Mouse (Mus musculus): Measurements from ENCODE around the gene Pstk. TPM values are rescaled to one million over a fixed set of nuclear protein-coding genes. Genes with fewer than 3 reads are reported as not detected.
A peak's percentile ranks its signal among the peaks of the same experiment; 100 is the strongest.

Gene Pstk
- 30.5 and 32.7 TPM in 2 replicates for polyA plus RNA-seq (2015; fragmentation: Nextera tagmentation; extraction: Ambion mirVana)

DNA sequence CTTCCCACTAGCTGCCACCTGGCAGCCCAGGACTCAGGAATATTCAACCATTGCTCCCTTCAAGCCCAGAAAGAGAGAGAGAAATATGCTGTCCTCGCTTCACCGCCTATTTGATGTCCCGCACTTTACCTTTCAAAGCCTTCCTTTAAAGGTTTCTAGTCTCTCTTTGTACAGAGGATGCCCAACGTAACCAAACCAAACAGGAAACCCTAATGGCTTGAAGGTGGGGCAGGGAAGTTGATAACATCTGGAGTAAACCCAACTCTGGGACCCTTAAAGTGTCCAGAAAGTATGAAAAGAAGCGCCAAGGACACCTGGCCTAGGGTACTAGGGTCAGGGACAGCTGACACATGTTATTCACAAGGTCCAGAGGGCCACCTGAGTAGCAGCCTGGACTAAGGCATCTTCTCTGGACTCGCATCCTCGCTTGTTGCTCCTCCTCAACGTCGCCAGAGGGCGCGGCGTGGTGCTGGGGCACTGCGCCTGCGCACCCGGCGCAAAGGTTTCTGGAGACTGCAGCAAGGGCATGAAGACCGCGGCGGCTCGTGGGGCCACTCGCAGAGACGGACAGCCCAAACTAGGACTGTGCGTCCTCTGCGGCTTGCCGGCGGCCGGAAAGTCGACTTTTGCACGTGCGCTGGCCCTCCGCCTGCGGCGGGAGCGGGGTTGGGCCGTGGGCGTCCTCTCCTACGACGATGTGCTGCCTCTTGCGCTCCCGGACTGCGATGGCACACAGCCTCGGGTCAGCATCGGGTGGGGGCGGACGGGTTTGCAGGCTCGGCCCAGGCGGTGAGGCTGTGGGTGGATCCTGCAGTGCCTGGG, at the start of gene Pstk:
Pstk (plus strand) TSS at position 494 of the 822 bp plus-strand sequence.
- peak within 1 kb of the TSS; percentile 56 for H3K9ac ChIP-seq (replicated peaks; ENCODE audit: low read depth)
- peak; percentile 90 for TF ChIP-seq CTCF (IDR thresholded peaks at IDR 0.05)
- no peak for TF ChIP-seq EP300 (IDR thresholded peaks at IDR 0.05)
- no peaks in the 10 kb centered on the region for H3K27me3 ChIP-seq (replicated peaks; ENCODE audit: insufficient read depth, low read length)
- peak; percentile 96 for ATAC-seq
- peak within 1 kb of the TSS; percentile 91 for H3K27ac ChIP-seq (ENCODE audit: low read length)
- H3K36me3 ChIP-seq (ENCODE audit: insufficient read depth, low read length), result no peaks in the 10 kb centered on the region
- WGBS, result 4% methylated on average over 47 of the region's 47 CpGs
- H3K4me2 ChIP-seq (replicated peaks; ENCODE audit: low read depth, low read length), result peak within 1 kb of the TSS; percentile 79
- 0 out of 2 replicates have a peak, but pooled peaks cover 3% of the 10 kb centered on the region for H3K4me1 ChIP-seq (ENCODE audit: insufficient read depth, low read depth, low read length)
- peak; percentile 93 for DNase-seq (ENCODE audit: low spot score)
- no peaks in the 10 kb centered on the region for H3K9me3 ChIP-seq (ENCODE audit: low read length)
- H3K4me3 ChIP-seq (ENCODE audit: low read depth, low read length), result peak within 1 kb of the TSS; percentile 63

DNA sequence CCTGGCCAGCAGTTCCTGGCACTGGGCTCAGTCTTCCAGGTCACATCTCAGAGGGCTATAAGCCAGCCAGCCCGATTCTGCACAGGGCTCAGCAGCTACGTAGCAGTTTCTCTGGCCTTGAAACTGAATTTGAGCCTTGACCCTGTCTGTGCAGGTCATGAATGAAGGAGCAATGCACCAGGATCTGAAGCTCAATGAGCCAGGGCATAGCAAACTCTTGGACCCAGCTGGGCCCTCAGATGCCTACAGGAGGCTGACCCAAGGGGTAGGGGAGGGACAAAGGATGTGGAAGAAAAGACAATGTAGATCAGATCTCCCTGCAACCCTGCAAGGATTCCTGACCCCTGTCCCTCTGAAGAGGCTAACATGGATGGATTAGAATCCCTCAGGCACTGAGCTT, 48.7 kb upstream of the Pstk start, which contains the start of gene Cuzd1:
Cuzd1 (minus strand) TSS at position 101 of the 400 bp plus-strand sequence.
- DNase-seq (ENCODE audit: low spot score) (no peak), ATAC-seq (no peak)
- no peaks in the 10 kb centered on the region for H3K36me3 ChIP-seq (ENCODE audit: insufficient read depth, low read length)
- no peak within 1 kb of the TSS for H3K27ac ChIP-seq (ENCODE audit: low read length)
- no peak within 1 kb of the TSS for H3K4me3 ChIP-seq (ENCODE audit: low read depth, low read length)
- no peak within 1 kb of the TSS for H3K4me2 ChIP-seq (replicated peaks; ENCODE audit: low read depth, low read length)
- no peaks in the 10 kb centered on the region for H3K27me3 ChIP-seq (replicated peaks; ENCODE audit: insufficient read depth, low read length)
- no peak within 1 kb of the TSS for H3K9ac ChIP-seq (replicated peaks; ENCODE audit: low read depth)
- H3K9me3 ChIP-seq (ENCODE audit: low read length), result no peaks in the 10 kb centered on the region
- 66% methylated on average over 2 of the region's 2 CpGs for WGBS
- no peak for TF ChIP-seq CTCF (IDR thresholded peaks at IDR 0.05)
- no peaks in the 10 kb centered on the region for H3K4me1 ChIP-seq (ENCODE audit: insufficient read depth, low read depth, low read length)

DNA sequence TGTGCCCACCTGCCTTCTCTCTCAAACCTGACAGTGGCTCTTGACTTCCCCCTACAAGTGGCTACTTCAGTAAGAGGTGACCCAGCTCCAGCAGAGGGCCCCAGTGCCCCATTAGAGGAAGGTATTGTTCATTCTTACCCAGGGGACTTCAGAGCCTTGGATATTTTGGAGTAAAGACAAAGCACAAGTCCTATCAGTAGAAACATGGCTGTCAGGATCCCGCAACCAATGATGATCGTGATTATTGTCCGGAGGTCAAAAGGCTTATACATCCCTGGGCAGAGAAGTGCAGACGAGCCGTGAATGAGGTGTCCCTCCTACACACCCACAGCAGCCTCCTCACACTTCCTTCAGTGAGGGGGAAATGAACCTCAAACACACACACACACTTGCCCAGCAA, 43.9 kb upstream of the Pstk start:
- Histone ChIP-seq H3K4me1 (ENCODE audit: insufficient read depth, low read depth, low read length) (no peaks in the 10 kb centered on the region), H3K4me3 (ENCODE audit: low read depth, low read length) (no peak overlapping the region), H3K9ac (replicated peaks; ENCODE audit: low read depth) (no peak overlapping the region), H3K9me3 (ENCODE audit: low read length) (no peaks in the 10 kb centered on the region), H3K27ac (ENCODE audit: low read length) (no peak overlapping the region), H3K4me2 (replicated peaks; ENCODE audit: low read depth, low read length) (no peak overlapping the region), H3K36me3 (ENCODE audit: insufficient read depth, low read length) (no peaks in the 10 kb centered on the region), H3K27me3 (replicated peaks; ENCODE audit: insufficient read depth, low read length) (no peaks in the 10 kb centered on the region)
- TF ChIP-seq EP300 (IDR thresholded peaks at IDR 0.05) (no peak), CTCF (IDR thresholded peaks at IDR 0.05) (peak; percentile 15)
- DNase-seq (ENCODE audit: low spot score) (no peak), ATAC-seq (no peak)
- WGBS, result 83% methylated on average over 5 of the region's 5 CpGs

DNA sequence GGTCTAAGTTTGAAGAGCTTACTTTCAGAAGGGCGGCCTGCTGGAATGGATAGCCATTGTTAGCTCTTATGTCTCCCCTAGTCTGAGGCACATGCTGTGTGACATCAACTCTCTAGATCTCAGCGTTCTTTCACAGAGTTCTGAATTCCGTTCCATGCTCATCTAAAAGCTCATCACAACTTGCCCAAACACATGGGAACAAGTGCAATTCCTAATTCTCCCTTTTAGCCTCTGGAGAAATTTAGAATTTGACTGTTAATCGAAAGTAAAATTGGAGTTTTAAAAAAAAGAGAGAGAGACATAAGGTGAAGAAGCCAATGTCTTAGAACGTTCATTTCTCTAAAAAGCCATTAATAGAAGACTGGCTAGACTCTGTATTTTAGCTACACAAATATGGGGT, 41.5 kb upstream of the Pstk start, which contains the start of gene Fam24b:
Fam24b (minus strand) TSS at position 101 of the 400 bp plus-strand sequence.
- H3K4me3 ChIP-seq (ENCODE audit: low read depth, low read length), result no peak within 1 kb of the TSS
- ATAC-seq (no peak), DNase-seq (ENCODE audit: low spot score) (no peak)
- TF ChIP-seq EP300 (IDR thresholded peaks at IDR 0.05) (no peak), CTCF (IDR thresholded peaks at IDR 0.05) (no peak)
- no peaks in the 10 kb centered on the region for H3K9me3 ChIP-seq (ENCODE audit: low read length)
- H3K4me2 ChIP-seq (replicated peaks; ENCODE audit: low read depth, low read length), result no peak within 1 kb of the TSS
- 93% methylated on average over 5 of the region's 5 CpGs for WGBS
- H3K27me3 ChIP-seq (replicated peaks; ENCODE audit: insufficient read depth, low read length), result no peaks in the 10 kb centered on the region
- no peak within 1 kb of the TSS for H3K27ac ChIP-seq (ENCODE audit: low read length)
- no peaks in the 10 kb centered on the region for H3K4me1 ChIP-seq (ENCODE audit: insufficient read depth, low read depth, low read length)
- no peak within 1 kb of the TSS for H3K9ac ChIP-seq (replicated peaks; ENCODE audit: low read depth)
- no peaks in the 10 kb centered on the region for H3K36me3 ChIP-seq (ENCODE audit: insufficient read depth, low read length)

DNA sequence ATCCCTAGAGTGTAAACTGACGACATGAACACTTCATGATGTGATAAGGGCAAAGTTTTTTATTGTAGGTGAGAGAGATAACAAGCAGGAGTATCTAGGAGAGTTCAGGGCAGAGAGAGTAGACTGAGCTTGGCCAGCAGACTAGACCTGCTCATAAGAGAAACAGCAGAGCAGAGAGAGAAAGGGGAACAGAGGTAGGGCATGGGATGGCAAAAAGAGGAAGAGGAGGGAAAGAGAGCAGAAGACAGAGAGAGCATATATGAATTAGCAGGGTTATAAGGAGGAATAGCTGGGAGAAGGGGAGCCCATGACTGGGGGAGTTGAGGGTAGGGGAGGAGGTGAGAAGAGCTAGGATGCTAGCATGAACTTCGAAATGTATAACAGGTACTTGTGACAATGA, 39.3 kb upstream of the Pstk start:
- Histone ChIP-seq H3K36me3 (ENCODE audit: insufficient read depth, low read length) (no peaks in the 10 kb centered on the region), H3K4me3 (ENCODE audit: low read depth, low read length) (no peak overlapping the region), H3K9me3 (ENCODE audit: low read length) (no peaks in the 10 kb centered on the region), H3K27me3 (replicated peaks; ENCODE audit: insufficient read depth, low read length) (no peaks in the 10 kb centered on the region), H3K27ac (ENCODE audit: low read length) (no peak overlapping the region), H3K4me1 (ENCODE audit: insufficient read depth, low read depth, low read length) (no peaks in the 10 kb centered on the region), H3K9ac (replicated peaks; ENCODE audit: low read depth) (no peak overlapping the region), H3K4me2 (replicated peaks; ENCODE audit: low read depth, low read length) (no peak overlapping the region)
- 63% methylated on average over 2 of the region's 2 CpGs for WGBS
- ATAC-seq, result no peak
- no peak for DNase-seq (ENCODE audit: low spot score)
- TF ChIP-seq CTCF (IDR thresholded peaks at IDR 0.05), result no peak
- no peak for TF ChIP-seq EP300 (IDR thresholded peaks at IDR 0.05)

DNA sequence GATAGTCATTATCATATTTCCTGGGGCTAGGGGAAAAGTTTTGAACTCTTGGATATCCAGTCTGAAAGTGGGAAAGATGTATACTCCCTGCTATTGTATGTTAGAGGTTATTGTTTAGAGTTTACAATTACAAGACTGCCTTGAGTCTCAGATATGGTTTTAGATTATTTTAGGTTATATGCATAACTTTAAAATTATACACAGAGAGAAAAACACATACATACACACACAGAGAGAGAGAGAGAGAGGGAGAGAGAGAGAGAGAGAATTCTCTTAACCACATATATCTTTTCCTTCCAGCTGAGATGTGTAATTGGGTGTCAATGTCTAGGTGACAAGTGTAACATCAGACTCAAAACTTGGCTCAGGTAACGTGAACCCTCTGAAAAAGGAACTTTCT, 37.4 kb upstream of the Pstk start, which contains the start of gene Fam24a:
Fam24a (plus strand) TSS at position 301 of the 400 bp plus-strand sequence.
- no peak within 1 kb of the TSS for H3K9ac ChIP-seq (replicated peaks; ENCODE audit: low read depth)
- no peak within 1 kb of the TSS for H3K4me2 ChIP-seq (replicated peaks; ENCODE audit: low read depth, low read length)
- ATAC-seq (no peak), DNase-seq (ENCODE audit: low spot score) (no peak)
- H3K36me3 ChIP-seq (ENCODE audit: insufficient read depth, low read length), result no peaks in the 10 kb centered on the region
- H3K27me3 ChIP-seq (replicated peaks; ENCODE audit: insufficient read depth, low read length), result no peaks in the 10 kb centered on the region
- H3K9me3 ChIP-seq (ENCODE audit: low read length), result no peaks in the 10 kb centered on the region
- no peak for TF ChIP-seq CTCF (IDR thresholded peaks at IDR 0.05)
- no peak for TF ChIP-seq EP300 (IDR thresholded peaks at IDR 0.05)
- H3K27ac ChIP-seq (ENCODE audit: low read length), result no peak within 1 kb of the TSS
- 42% methylated on average over 1 of the region's 1 CpGs for WGBS
- H3K4me1 ChIP-seq (ENCODE audit: insufficient read depth, low read depth, low read length), result no peaks in the 10 kb centered on the region
- H3K4me3 ChIP-seq (ENCODE audit: low read depth, low read length), result no peak within 1 kb of the TSS
